Mouse (Mus musculus): Measurements from ENCODE around the gene Msln.
A peak's percentile ranks its signal among the peaks of the same experiment; 100 is the strongest.
"Not testable (repeated sequence)": the region's sequence is repeated elsewhere in the genome, so short reads cannot be mapped to it uniquely, and the experiment has no call there.

Gene Msln

DNA sequence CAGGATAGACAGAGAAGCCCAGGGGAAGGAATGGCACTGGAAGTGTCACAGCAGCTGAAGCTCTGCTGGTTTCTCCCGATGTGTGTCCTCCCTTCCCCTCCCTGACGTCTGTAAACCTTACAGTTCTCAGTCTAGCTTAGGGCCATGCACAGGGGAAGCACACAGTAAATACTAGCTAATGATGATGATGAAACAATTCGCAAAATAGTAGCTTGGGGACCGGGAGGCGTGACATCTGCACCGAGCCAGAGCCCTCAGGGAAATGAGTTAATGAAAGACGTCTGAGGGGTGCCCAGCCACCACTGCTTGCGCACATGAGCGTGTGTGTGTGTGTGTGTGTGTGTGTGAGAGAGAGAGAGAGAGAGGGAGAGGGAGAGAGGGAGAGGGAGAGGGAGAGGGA is 15.2 kb upstream of the Msln start:
- no peak for DNase-seq (ENCODE audit: low spot score in 2 of 2)

DNA sequence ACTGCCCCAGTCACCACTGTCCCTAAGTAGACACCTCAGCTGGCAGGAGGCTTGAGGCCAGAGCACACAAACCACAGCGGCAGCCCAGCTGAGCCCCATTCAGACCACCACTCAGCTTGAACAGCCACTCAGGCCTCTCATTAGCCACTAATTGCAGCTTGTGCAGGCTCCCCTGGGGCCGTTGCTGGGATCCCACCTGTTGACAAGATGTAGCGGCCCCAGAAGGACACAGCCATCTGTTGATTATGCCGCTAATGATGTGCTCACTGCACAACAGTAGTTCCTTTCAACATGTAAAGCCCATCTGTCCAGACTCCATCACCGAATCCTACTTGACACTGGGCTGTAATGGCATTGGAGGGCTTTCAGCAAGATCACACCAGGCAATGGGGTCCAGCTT is 11.7 kb upstream of the Msln start:
- DNase-seq (ENCODE audit: low spot score in 2 of 2), result no peak

DNA sequence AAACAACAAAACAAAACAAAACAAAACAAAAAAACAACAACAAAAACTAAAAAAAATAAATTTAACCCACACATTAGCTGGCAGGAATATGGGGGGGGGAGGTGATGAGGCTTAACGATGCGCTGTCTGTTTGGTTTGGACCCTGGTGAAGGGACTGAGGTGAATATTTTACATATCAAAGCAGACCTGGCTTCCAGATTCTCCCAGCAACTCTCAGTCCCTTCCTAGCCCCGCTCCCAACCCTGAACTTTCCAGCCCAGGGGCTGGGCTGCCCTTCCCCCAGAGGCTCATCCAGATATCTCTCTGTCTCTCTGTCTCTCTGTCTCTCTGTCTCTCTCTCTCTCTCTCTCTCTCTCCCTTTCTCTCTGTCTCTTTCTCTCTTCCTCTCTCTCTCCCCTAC is 8.4 kb upstream of the Msln start:
- DNase-seq (ENCODE audit: low spot score in 2 of 2), result no peak

DNA sequence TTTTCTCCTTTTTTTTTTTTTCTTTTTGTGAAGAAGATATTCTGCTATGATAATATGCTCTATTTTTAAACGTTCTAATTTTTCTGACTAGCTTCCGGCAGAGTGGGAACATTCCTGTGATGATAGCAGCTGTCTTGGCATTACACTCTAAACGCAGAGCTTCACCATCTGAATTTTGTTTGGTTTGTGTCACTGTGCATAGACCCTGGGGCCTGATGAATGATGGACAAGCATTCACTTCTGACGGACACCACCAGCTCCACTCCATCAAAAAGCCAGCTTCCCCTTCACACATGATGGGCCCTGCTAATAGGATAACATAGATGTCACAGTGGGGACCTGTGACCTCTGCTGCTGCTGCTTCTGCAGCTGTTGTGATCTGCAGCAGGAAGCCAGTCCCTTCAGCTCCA is 7.4 kb upstream of the Msln start:
- no peak for DNase-seq (ENCODE audit: low spot score in 2 of 2)

DNA sequence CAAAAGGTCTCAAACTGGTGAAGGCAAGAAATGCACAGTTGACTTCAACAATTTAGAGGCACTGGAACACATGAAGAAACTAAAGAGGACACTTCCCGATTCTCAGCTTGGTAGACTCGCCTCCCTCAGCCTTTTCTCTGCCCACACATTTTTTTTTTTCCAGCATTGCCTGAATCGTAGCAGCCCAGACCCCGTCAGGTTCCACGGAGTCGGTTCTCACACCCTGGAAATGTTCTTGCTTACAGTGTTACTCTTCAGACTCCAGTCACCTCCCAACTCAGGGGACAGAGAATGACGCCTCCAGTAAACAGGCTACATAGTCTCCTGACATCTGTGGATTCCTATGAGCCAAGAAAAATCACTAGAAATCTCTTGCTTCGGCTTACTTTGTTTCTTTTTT is 6.0 kb upstream of the Msln start:
- DNase-seq (ENCODE audit: low spot score in 2 of 2), result no peak

DNA sequence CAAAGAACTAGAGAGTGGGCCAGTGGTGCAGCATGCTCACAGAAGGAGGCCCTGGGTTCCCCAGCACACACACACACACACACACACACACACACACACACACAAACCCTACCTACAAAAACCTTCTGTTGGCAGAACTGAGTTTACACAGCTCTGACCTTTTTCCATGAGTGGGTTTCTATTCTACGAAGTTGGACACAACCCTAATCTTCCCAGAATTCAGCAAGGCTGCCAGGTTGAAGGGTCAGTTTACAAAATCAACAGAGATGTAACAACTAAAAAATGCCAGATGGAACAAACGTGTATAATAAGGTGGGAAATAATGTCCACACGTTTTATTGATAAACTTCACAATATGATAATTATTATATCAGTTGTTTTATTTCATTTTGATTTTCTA is 3.5 kb upstream of the Msln start:
- DNase-seq (ENCODE audit: low spot score in 2 of 2), result no peak

DNA sequence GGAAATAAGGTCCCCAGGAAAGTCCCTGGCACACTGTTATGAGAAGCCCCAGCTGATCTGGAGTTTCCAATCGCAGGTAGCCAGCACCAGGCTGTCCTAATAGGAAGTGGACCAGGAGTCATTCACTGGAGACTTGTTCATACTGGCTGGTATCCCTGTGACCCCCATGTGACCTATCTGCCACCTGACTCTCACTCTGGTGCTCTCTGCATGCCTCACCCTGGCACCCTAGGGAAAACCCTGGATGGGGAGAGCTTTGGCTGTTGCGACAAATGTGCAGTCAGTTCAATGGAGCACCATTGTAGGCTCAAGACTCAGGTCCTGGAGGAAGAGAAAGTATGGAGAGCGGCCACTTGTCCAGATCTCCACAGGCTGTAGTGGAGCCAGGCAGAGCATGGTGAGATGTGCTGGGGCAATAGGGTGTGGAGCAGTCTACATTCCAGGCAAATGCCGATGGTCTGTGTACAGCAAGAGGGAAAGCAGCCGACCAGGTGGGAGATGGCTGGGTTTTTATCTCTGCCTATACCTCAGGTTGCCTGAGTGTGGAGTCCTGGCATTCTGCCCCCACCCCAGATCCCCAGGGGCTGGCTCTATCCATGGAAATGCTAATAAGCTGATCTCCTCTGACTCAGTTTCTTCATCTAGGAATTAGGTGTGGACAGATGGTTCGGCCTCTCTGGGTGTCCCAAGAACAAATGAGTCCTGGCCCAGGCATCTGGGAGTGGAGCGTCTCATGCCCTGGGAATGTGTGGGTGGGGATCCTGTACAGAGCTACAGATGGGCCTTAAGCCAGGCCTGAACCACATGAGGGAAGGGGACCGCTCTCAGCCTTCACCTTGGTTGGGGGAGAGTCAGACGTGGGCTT is 2.4 kb upstream of the Msln start:
- no peak for DNase-seq (ENCODE audit: low spot score in 2 of 2)

DNA sequence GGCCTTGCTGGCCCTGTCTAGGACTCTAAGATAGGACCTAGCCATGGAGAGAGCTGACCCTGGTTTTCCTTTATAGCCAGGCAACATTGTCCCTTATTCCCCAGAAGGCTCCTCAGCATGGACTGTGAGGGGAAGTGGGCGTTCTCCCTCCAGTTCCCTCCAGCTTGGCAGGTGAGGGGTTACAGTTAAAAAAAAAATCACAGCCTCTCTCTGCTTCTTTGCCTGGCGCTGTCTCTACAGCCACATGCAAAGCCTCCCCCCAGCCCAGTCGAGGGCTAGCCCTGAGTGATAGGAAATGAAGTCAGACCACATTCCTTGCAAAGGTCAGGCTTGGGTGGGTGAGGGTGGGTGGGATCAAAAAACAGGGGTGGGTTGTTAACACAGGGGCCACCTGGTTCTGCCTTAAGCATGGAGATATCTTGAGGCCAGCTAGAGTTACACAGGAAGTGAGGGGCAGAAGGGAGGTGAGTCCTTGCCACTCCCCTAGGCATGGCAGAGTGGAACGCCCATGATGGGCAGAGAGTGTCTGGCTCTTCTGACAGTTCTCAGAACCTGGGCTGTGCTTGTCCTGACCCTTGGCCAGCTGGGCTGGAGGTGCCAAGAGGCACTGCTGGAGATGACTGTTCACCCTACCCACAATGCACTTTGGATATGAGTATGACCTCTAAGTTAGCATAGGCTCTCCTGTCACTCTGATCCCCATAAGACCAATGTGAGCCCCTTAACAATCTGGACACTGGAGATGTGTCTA is 1.6 kb upstream of the Msln start:
- DNase-seq (ENCODE audit: low spot score in 2 of 2), result no peak

DNA sequence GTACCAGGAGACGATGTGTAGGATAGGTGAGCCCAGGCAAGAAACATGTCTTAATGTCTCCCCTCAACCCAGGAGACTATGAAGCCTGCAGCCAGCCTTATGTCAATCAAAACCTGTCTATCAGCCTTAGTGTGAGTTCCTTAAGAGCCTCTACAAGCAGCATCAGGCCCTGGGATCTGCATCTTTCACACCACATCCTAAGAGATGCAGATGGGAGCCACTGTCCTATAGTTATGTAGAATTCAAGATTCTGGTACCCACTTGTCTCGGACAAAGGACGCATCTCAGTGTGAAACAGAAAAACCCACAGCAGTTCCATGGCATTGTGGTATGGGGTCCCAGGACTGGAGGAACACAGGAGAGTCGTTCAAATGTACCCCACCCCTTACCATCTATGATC is 908 bp upstream of the Msln start:
- DNase-seq (ENCODE audit: low spot score in 2 of 2), result no peak

DNA sequence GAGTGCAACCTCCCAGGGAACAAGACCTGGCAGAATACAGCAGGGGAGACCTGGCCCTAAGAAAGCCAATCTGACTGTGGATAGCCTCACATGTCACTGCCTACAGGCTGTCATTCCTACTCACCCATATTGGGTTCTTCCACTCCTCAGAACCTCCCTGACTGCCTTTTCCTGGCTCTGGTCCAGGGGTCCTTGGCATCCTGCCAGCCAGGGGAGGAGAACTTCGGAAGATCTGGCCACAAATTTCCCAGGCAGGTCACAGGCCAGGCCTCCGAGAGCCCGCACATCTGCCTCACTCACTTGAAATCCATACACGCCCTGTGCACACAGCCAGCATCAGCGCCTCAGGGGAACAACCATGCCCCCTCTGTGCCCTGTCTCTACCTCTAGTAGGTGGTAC is 2.7 kb downstream of the Msln start:
- peak in 1 of 2 experiments; percentile 34 for DNase-seq (ENCODE audit: low spot score in 2 of 2)

DNA sequence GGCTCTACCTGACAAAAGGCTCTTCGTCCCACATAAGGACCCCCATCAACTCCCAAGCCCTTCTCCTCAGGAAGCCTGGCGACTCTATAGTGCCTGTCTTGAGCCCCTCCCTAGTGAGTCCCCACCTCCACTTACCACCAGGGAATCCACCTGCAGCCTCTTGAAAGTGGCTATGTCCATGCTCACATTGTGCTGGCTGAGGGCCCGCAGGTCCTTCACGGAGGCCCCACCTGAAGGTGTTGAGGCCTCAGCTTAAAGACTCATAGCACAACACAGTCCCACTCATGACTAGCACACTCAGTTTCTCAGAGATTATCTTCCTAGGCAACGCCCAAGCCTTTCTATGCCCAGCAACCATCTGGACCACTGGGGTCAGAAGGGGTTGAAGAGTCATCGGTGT is 4.9 kb downstream of the Msln start:
- no peak for DNase-seq (ENCODE audit: low spot score in 2 of 2)

DNA sequence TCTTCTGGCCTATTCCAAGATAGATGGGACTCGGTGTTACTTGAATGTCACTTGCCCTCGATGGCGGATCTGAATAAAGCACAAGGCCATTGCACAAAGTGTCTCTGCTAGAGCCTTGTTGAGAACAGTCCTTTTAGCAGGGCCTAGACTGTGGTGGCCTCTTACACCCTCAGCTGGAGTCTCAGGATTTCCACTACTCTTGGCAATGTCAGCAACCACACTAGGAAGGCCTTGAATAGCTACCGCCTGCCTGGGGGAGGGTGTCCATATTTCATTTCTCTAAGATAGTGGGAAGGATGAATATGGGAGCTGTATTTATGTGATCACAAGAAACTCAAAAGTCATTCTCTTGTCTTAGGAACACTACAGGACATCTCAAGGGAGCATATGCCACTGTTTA is 5.9 kb downstream of the Msln start:
- DNase-seq (ENCODE audit: low spot score in 2 of 2), result no peak

DNA sequence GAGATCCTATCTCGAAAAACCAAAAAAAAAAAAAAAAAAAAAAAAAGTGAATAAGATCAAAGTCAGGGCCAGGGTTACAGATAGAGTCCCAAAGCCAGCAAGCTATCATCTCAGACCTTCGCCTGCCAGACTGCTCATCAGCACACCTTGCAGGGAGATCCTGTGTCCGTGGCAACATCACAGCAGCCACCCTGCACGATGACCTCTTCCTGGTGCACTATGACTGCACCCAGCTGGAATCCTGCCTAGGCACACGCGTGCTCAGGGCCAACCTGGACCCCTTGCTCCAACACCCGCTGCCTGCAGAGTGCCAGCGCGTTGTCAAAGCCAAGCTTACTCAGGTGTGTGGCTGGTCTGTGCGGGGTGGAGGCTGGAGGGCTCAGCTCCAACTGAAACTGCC is 9.9 kb downstream of the Msln start:
- no peak for DNase-seq (ENCODE audit: low spot score in 2 of 2)

DNA sequence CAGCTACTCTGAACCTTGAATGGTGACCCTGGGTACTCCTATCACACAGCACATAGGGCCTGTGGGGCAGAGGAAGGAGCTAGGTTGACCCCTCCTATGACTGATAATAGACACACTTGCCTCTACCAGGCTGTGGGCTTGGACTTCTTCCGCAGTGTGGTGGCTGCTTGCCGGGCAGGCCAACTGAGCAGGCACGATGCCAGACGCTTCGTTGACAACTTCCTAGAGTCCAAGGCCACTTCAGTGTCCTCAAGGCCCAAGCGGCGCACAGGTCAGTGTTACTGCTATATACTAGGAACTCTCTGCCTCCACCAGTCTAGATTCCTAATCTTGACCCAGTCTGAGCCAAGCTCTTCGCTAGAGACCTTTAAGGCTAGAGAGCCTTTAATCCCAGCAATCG is 10.3 kb downstream of the Msln start:
- no peak for DNase-seq (ENCODE audit: low spot score in 2 of 2)

DNA sequence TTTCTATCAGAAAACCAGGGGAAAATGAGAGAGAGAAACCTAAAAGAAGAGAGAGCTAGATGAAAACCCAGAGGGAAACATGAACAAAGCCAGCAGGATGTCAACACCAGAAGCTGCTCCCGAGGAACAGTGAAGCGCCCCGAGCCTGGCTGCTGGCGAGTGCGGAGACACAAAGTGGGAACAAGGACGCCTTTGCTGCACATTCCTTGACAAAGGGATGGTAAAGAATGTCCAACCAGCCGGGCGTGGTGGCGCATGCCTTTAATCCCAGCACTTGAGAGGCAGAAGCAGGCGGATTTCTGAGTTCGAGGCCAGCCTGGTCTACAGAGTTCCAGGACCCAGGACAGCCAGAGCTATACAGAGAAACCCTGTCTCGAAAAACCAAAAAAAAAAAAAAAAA is 12.7 kb downstream of the Msln start:
- DNase-seq (ENCODE audit: low spot score in 2 of 2), result not testable (repeated sequence)

DNA sequence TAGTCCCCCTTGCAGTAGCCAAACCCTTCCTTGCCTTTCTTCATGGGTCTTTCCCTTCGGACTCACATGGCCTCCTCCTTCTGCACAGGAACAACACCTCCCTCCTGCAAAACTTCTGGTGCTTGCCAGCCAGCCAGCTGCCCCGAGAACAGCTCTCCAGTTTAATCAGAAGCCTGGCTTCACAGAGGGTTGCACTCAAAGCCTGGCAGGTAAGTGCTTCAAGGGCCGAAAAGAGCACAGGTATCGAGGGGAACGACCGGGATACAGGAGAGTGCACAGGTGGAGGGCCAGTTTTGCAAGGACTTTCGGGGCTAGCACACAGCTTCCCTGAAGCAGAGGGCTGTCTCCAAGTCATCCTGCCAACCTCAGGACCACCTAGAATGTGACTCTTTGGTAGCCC is 15.3 kb downstream of the Msln start:
- DNase-seq (ENCODE audit: low spot score in 2 of 2), result no peak

DNA sequence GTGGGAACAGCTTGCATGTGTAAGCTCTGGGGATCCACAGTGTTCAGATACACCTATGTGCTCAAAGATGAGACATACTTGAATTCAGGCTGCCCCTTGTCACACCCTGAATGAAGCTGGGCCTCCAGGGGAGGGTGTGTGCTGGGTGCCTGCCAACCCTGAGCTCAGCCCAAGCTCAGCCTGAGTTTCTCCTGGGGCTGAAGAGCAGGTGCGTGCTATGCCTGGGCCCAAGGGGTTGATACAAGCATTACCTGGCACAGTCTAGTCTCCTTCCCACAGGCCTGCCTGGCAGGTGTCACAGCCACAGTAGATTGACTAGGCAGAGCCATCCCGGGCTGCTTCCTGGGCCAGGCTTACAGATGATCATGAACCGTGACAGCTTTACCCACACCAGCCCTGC is 18.4 kb downstream of the Msln start, which contains the start of gene Mslnl:
Gene Mslnl (plus strand): TSS at position 298 of the 400 bp plus-strand sequence.
- no peak for DNase-seq (ENCODE audit: low spot score in 2 of 2)

DNA sequence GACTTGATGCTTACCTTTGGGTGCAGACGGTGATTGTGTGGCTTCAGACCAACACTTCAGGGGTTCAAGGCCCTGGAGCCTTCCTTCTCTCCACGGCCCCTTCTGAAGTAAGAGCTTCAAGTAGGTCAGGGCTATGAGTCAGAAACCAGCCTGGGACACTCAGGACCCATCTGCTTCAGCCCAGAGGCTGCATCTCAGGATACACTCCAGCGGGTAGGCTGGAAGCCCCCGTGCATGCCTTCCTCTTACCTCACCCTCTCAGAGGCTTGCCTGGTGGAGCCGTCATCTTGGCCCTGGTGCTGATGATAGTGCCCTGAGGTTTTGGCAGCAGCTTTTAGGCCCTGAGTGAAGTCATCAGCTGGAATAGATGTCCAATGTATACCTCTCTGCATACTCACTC is 18.9 kb downstream of the Msln start:
- no peak for DNase-seq (ENCODE audit: low spot score in 2 of 2)

DNA sequence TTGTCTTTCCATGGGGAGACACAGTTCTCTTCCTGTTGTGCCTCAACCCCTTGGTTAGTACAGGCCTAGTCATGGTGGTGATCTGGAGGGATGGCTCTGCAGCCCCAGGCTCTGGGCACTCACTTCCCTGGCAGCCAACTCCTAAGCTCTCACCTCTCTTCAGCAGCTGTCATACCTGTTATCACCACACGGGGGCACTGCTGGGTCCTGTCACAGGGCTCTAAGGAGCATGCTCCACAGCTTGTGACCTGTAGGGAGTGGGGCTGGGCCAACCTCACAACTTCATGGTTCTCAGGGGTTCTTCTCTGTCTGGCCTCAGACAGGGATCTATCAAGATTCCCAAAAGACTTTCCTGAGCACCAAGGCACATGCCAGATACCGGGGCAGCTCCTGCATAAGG is 22.1 kb downstream of the Msln start:
- peak; percentile 64 to 83 for DNase-seq (ENCODE audit: low spot score in 2 of 2)

DNA sequence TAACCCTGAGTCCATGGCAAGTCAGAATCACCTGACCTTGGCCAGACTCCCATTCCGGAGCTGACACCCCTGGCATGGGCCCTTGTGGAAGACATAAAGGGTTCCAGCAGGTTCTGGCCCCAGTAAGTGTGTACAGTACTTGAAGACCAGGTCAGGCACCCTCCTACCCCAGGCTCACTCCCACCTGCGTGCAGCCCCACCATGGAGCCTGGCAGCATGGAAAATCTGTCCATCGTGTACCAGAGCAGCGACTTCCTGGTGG is 26.2 kb downstream of the Msln start:
- no peak for DNase-seq (ENCODE audit: low spot score in 2 of 2)

DNA sequence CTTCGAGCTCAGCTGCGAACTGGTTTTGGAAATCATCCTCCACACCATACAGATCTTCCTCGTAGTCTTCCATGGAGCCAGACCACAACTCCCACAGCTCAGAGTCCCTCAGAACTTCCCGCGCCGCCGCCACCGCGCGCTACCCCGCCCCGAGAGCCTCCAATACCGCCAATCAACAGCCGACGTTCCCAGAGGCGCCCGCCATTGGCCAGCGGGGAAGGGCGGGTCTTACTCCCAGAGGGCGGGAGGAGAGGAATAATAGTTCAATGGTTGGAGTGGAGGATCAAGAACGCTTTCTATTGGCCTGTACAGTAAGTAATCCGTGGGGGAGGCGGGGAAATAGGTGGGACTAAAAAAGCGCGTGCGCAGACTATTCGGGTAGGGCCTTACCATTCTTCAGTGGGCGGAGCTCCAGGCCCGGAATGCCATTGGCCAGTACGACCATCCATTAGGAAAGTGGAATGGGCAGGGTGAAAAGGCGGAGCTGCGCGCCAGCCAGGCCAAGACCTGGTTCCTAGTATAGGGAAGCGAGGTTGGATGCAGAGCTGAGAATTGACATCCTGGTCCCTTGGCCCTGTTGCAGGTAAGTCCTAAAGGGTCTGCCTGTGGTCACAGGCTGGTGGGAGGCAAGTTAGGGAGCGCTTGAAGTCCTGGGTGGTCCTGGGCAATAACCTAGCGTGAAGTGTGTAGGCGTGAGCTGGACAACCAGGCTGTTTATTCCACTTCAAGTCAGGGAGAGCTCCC is 26.7 kb downstream of the Msln start, which contains the start of the genes Chtf18 and Rpusd1:
Gene Chtf18 (minus strand): TSS at position 155 of the 744 bp plus-strand sequence.
Gene Rpusd1 (plus strand): TSS at position 406 of the 744 bp plus-strand sequence.
- peak; percentile 98 to 99 for DNase-seq (ENCODE audit: low spot score in 2 of 2)

DNA sequence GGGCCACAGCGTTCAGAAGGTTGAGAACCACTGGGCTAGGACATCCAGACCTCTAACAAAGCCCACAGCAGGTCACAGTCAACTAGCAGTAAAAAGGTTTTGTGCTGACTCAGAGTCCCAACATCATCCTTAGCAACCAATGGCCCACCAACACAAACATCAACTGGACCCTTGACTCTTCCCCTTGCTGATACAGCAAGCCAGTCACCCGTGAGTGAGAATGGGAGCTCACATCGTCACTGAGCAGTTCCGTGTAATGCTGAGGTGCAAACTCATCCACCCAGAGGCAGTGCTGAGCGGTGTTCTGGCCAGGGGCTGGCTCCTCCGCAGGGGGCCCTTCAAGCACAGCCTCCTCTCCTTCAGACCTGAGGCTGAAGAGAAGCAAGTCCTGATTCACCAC is 28.9 kb downstream of the Msln start:
- no peak for DNase-seq (ENCODE audit: low spot score in 2 of 2)

DNA sequence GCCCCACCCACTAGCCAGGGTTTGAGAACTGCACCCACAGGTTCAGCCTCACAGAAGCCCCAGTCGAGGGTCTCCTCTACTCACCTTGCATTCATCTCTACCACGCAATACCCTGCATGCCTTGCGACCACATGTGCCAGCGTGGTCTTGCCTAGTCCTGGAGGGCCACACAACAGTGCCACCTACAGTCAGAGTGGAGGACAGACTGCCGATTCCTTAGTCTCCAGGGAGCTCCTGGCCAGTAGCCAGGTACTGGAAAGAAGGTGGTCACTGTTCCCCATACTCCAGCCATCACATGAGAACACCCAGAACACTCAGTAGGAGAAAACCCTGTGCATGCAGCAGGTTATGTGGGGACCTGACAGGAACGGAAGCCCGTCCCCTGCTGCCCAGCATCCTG is 30.3 kb downstream of the Msln start:
- DNase-seq (ENCODE audit: low spot score in 2 of 2), result no peak

All from frontal cortex, postnatal 14 days (tissue).